Comparison of ENCODE assay signal across 8 mouse cellular contexts in genomic region chr6:4407748-4408147, GRCm38 (mm10).
DNase-seq lines count a peak whose midpoint lies in the region; ATAC-seq lines count a peak whose summit lies in the region.

No protein-coding gene starts in this region.

- no peak overlapping the region for H3K4me2 ChIP-seq in midbrain, embryonic 11.5 days
- no peak overlapping the region for H3K4me2 ChIP-seq in midbrain, embryonic 13.5 days (replicated peaks)

- H3K9ac ChIP-seq in midbrain, embryonic 11.5 days (ENCODE audit: low read length), result no peak overlapping the region
- H3K9ac ChIP-seq in midbrain, embryonic 13.5 days (replicated peaks), result no peak overlapping the region

- no peaks in the 10 kb centered on the region for H3K36me3 ChIP-seq in midbrain, embryonic 11.5 days (ENCODE audit: control insufficient read depth, insufficient read depth, low read length)
- H3K36me3 ChIP-seq in midbrain, embryonic 13.5 days, result no peaks in the 10 kb centered on the region

- H3K4me1 ChIP-seq in midbrain, embryonic 11.5 days (ENCODE audit: control insufficient read depth, insufficient read depth, low read length), result no peaks in the 10 kb centered on the region
- no peaks in the 10 kb centered on the region for H3K4me1 ChIP-seq in midbrain, embryonic 13.5 days (replicated peaks)

- 49% methylated on average over 3 of the region's 3 CpGs for WGBS in midbrain, embryonic 11.5 days
- 42% methylated on average over 3 of the region's 3 CpGs for WGBS in midbrain, embryonic 13.5 days

- no peak overlapping the region for H3K4me3 ChIP-seq in midbrain, embryonic 11.5 days (ENCODE audit: low read depth, low read length)
- no peak overlapping the region for H3K4me3 ChIP-seq in midbrain, embryonic 13.5 days (replicated peaks)

- peak; percentile 82 for ATAC-seq in frontal cortex, adult (ENCODE audit: low TSS enrichment)
- ATAC-seq in midbrain, embryonic 11.5 days (ENCODE audit: low FRiP score), result no peak
- no peak for ATAC-seq in midbrain, embryonic 13.5 days

- H3K9me3 ChIP-seq in midbrain, embryonic 11.5 days (ENCODE audit: control insufficient read depth, low read length), result no peaks in the 10 kb centered on the region
- no peaks in the 10 kb centered on the region for H3K9me3 ChIP-seq in midbrain, embryonic 13.5 days

- no peaks in the 10 kb centered on the region for H3K27me3 ChIP-seq in midbrain, embryonic 11.5 days (ENCODE audit: control insufficient read depth, insufficient read depth, low read length)
- H3K27me3 ChIP-seq in midbrain, embryonic 13.5 days, result no peaks in the 10 kb centered on the region

- no peak overlapping the region for H3K27ac ChIP-seq in midbrain, embryonic 11.5 days (ENCODE audit: low read depth, low read length)
- no peak overlapping the region for H3K27ac ChIP-seq in midbrain, embryonic 13.5 days

- DNase-seq in frontal cortex, postnatal 25 days (ENCODE audit: low spot score in 2 of 2), result no peak
- DNase-seq in midbrain, embryonic 11.5 days (ENCODE audit: low spot score, missing footprints), result peak; percentile 93
- DNase-seq in cerebellum, postnatal 10 days, result peak; percentile 57 to 71
- DNase-seq in retina, embryonic 14.5 days (ENCODE audit: low spot score), result peak; percentile 65
- DNase-seq in layer of hippocampus, postnatal 14 days (ENCODE audit: low spot score in 2 of 2), result no peak
- no peak for DNase-seq in gastrocnemius, postnatal 4 days (ENCODE audit: low spot score in 2 of 2)

Comparison
In these comparisons a context has a peak if more than half of its experiments do, and no peak if none do; other contexts are left out.
1. DNase-seq: peak in midbrain, embryonic 11.5 days (single experiment), cerebellum, postnatal 10 days (2 of 2) and retina, embryonic 14.5 days (single experiment); none in frontal cortex, postnatal 25 days (0 of 2), layer of hippocampus, postnatal 14 days (0 of 2) and gastrocnemius, postnatal 4 days (0 of 2).